ENCODE assay signal across 8 mouse cellular contexts in genomic region chr19:5422895-5423443, GRCm38 (mm10). TPM values are rescaled to one million over a fixed set of nuclear protein-coding genes. Genes with fewer than 3 reads are reported as not detected.
A peak's percentile ranks its signal among the peaks of the same experiment; 100 is the strongest.
DNase-seq lines count a peak whose midpoint lies in the region; ATAC-seq and TF ChIP-seq lines count a peak whose summit lies in the region.
"Had no signal": no experiment of that assay in that cellular context is flagged by ENCODE, and none has a peak within 500 bp of the region (broad histone marks: within the 10 kb centered on the region; RNA-seq: fewer than 3 reads in every experiment).

No protein-coding gene starts in this region.

- WGBS in forebrain, embryonic 10.5 days, result 81% methylated on average over 9 of the region's 9 CpGs
- WGBS in hindbrain, embryonic 15.5 days, result 71% methylated on average over 8 of the region's 9 CpGs
- 68% methylated on average over 9 of the region's 9 CpGs for WGBS in midbrain, postnatal 0 days

- H3K4me3 ChIP-seq in layer of hippocampus, adult 2 months, result peak overlapping the region; percentile 71
- H3K4me3 ChIP-seq in forebrain, embryonic 10.5 days, result peak overlapping the region; percentile 86; the same call in 1 of the 2 replicates
- peak overlapping the region; percentile 96 for H3K4me3 ChIP-seq in hindbrain, embryonic 15.5 days
- peak overlapping the region; percentile 70; the same call in 1 of the 2 replicates for H3K4me3 ChIP-seq in midbrain, postnatal 0 days (ENCODE audit: low read depth, low read length)

- peaks cover 44% of the 10 kb centered on the region for H3K4me1 ChIP-seq in forebrain, embryonic 10.5 days
- peaks cover 42% of the 10 kb centered on the region for H3K4me1 ChIP-seq in hindbrain, embryonic 15.5 days (replicated peaks)
- H3K4me1 ChIP-seq in midbrain, postnatal 0 days (ENCODE audit: insufficient read depth, low read length), result peaks cover 20% of the 10 kb centered on the region

- peak overlapping the region; percentile 92; the same call in 1 of the 2 replicates for H3K9ac ChIP-seq in hindbrain, embryonic 15.5 days
- 0 out of 2 replicates have a peak overlapping the region, but pooled peaks have one; percentile 95 for H3K9ac ChIP-seq in midbrain, postnatal 0 days (replicated peaks; ENCODE audit: low read length, poor library complexity, severe bottlenecking)

- no peak for TF ChIP-seq CTCF in layer of hippocampus, adult 2 months (conservative IDR thresholded peaks at IDR 0.05)
- TF ChIP-seq CTCF in midbrain, postnatal 0 days (IDR thresholded peaks at IDR 0.05), result no peak

- no peaks in the 10 kb centered on the region for H3K27me3 ChIP-seq in forebrain, embryonic 10.5 days (ENCODE audit: poor library complexity, severe bottlenecking)
- H3K27me3 ChIP-seq in hindbrain, embryonic 15.5 days, result no peaks in the 10 kb centered on the region
- no peaks in the 10 kb centered on the region for H3K27me3 ChIP-seq in midbrain, postnatal 0 days (ENCODE audit: insufficient read depth, low read length)

- peak overlapping the region; percentile 95; the same call in 1 of the 2 replicates for H3K27ac ChIP-seq in layer of hippocampus, adult 2 months
- no peak overlapping the region for H3K27ac ChIP-seq in forebrain, embryonic 10.5 days
- no peak overlapping the region for H3K27ac ChIP-seq in hindbrain, embryonic 15.5 days (replicated peaks)
- H3K27ac ChIP-seq in midbrain, postnatal 0 days (ENCODE audit: low read depth, low read length), result no peak overlapping the region

- no peaks in the 10 kb centered on the region for H3K9me3 ChIP-seq in forebrain, embryonic 10.5 days
- H3K9me3 ChIP-seq in hindbrain, embryonic 15.5 days, result no peaks in the 10 kb centered on the region
- no peaks in the 10 kb centered on the region for H3K9me3 ChIP-seq in midbrain, postnatal 0 days (ENCODE audit: low read length)

- no peak for DNase-seq in layer of hippocampus, adult 2 months (ENCODE audit: low spot score in 2 of 2)
- no peak for DNase-seq in layer of hippocampus, adult 11-12 months (ENCODE audit: low spot score)
- no peak for DNase-seq in forebrain, embryonic 10.5 days (ENCODE audit: extremely low spot score, low spot score)
- no peak for DNase-seq in midbrain, postnatal 0 days (ENCODE audit: low spot score)
- DNase-seq in adrenal gland, postnatal 25 days, result no peak
- no peak for DNase-seq in right cerebral cortex, postnatal 36 days (ENCODE audit: low spot score in 2 of 2)

- peak overlapping the region; percentile 92 for H3K4me2 ChIP-seq in hindbrain, embryonic 15.5 days
- H3K4me2 ChIP-seq in midbrain, postnatal 0 days (ENCODE audit: low read depth, low read length, poor library complexity, severe bottlenecking), result peak overlapping the region; percentile 81

- no peak for ATAC-seq in hindbrain, embryonic 15.5 days (ENCODE audit: low FRiP score, low read depth)
- ATAC-seq in midbrain, postnatal 0 days (ENCODE audit: low FRiP score), result no peak

- peaks cover 67% of the 10 kb centered on the region for H3K36me3 ChIP-seq in forebrain, embryonic 10.5 days (replicated peaks)
- peaks cover 26% of the 10 kb centered on the region for H3K36me3 ChIP-seq in hindbrain, embryonic 15.5 days
- peaks cover 42% of the 10 kb centered on the region for H3K36me3 ChIP-seq in midbrain, postnatal 0 days (ENCODE audit: insufficient read depth, low read length)

RNA-seq across cellular contexts. Expression of gene Drap1, which starts 1.8 kb away (rescaled TPM):
- total RNA-seq in layer of hippocampus, adult 2 months (2021), result 100 to 1,000 TPM; 316 to 335 TPM
- 198 and 208 TPM in 2 replicates for polyA plus RNA-seq in forebrain, embryonic 10.5 days (2016; fragmentation: Nextera tagmentation; extraction: Ambion mirVana)
- polyA plus RNA-seq in hindbrain, embryonic 15.5 days (2015; fragmentation: Nextera tagmentation; extraction: Ambion mirVana), result 301 and 311 TPM in 2 replicates
- 187 and 203 TPM in 2 replicates for total RNA-seq in midbrain, postnatal 0 days (2014; rRNA removed)
- polyA plus RNA-seq in midbrain, postnatal 0 days (2015; fragmentation: Nextera tagmentation; extraction: Ambion mirVana), result 332 and 342 TPM in 2 replicates
- 182 and 221 TPM in 2 replicates for total RNA-seq in adrenal gland, postnatal 25 days (2021)

RNA-seq across cellular contexts. Expression of gene AI837181, which starts 2.0 kb away (rescaled TPM):
- total RNA-seq in layer of hippocampus, adult 2 months (2021), result 10 to 100 TPM; 61.9 to 70.7 TPM
- polyA plus RNA-seq in forebrain, embryonic 10.5 days (2016; fragmentation: Nextera tagmentation; extraction: Ambion mirVana), result 42.2 and 42.3 TPM in 2 replicates
- polyA plus RNA-seq in hindbrain, embryonic 15.5 days (2015; fragmentation: Nextera tagmentation; extraction: Ambion mirVana), result 74.9 and 82.4 TPM in 2 replicates
- 73.2 and 98.8 TPM in 2 replicates for total RNA-seq in midbrain, postnatal 0 days (2014; rRNA removed)
- polyA plus RNA-seq in midbrain, postnatal 0 days (2015; fragmentation: Nextera tagmentation; extraction: Ambion mirVana), result 74.1 and 85.2 TPM in 2 replicates
- total RNA-seq in adrenal gland, postnatal 25 days (2021), result 43.1 and 51.1 TPM in 2 replicates

RNA-seq across cellular contexts. Expression of gene Tsga10ip, which starts 20.6 kb away (rescaled TPM):
- total RNA-seq in layer of hippocampus, adult 2 months (2021), result under 1 TPM; 0.20 to 0.37 TPM
- not detected in 2 replicates for polyA plus RNA-seq in forebrain, embryonic 10.5 days (2016; fragmentation: Nextera tagmentation; extraction: Ambion mirVana)
- not detected in 2 replicates for polyA plus RNA-seq in hindbrain, embryonic 15.5 days (2015; fragmentation: Nextera tagmentation; extraction: Ambion mirVana)
- total RNA-seq in midbrain, postnatal 0 days (2014; rRNA removed), result not detected in 2 replicates
- polyA plus RNA-seq in midbrain, postnatal 0 days (2015; fragmentation: Nextera tagmentation; extraction: Ambion mirVana), result 0.10 TPM in 1 of 2 replicates, not detected in the other
- not detected in 2 replicates for total RNA-seq in adrenal gland, postnatal 25 days (2021)
- total RNA-seq: megakaryocyte-erythroid progenitor cell, adult 5-6 weeks had no signal

RNA-seq across cellular contexts. Expression of gene Fosl1, which starts 24.4 kb away (rescaled TPM):
- total RNA-seq in layer of hippocampus, adult 2 months (2021), result not detected
- not detected in 2 replicates for polyA plus RNA-seq in forebrain, embryonic 10.5 days (2016; fragmentation: Nextera tagmentation; extraction: Ambion mirVana)
- not detected in 2 replicates for polyA plus RNA-seq in hindbrain, embryonic 15.5 days (2015; fragmentation: Nextera tagmentation; extraction: Ambion mirVana)
- 0.11 TPM in 1 of 2 replicates, not detected in the other for total RNA-seq in midbrain, postnatal 0 days (2014; rRNA removed)
- polyA plus RNA-seq in midbrain, postnatal 0 days (2015; fragmentation: Nextera tagmentation; extraction: Ambion mirVana), result not detected in 2 replicates
- total RNA-seq in adrenal gland, postnatal 25 days (2021), result not detected in 2 replicates

RNA-seq across cellular contexts. Expression of gene Sart1, which starts 34.5 kb away (rescaled TPM):
- total RNA-seq in layer of hippocampus, adult 2 months (2021), result 100 to 1,000 TPM; 113 to 125 TPM
- 96.6 and 97.6 TPM in 2 replicates for polyA plus RNA-seq in forebrain, embryonic 10.5 days (2016; fragmentation: Nextera tagmentation; extraction: Ambion mirVana)
- polyA plus RNA-seq in hindbrain, embryonic 15.5 days (2015; fragmentation: Nextera tagmentation; extraction: Ambion mirVana), result 68.2 and 77.1 TPM in 2 replicates
- 28.9 and 37.0 TPM in 2 replicates for total RNA-seq in midbrain, postnatal 0 days (2014; rRNA removed)
- 43.4 and 51.0 TPM in 2 replicates for polyA plus RNA-seq in midbrain, postnatal 0 days (2015; fragmentation: Nextera tagmentation; extraction: Ambion mirVana)
- 49.8 and 93.4 TPM in 2 replicates for total RNA-seq in adrenal gland, postnatal 25 days (2021)
